Mouse (Mus musculus) liver, postnatal 0 days (tissue): ENCODE data around the gene Ppp2ca. TPM values are rescaled to one million over a fixed set of nuclear protein-coding genes. Genes with fewer than 3 reads are reported as not detected.
"Not testable (repeated sequence)": the region's sequence is repeated elsewhere in the genome, so short reads cannot be mapped to it uniquely, and the experiment has no call there.

ENCODE experiments used
- ATAC-seq: fragments of 200-750 bp; cut with Nextera tagmentation; 2 replicates; pipeline ENCODE4 v1.8.0; 2017; ENCODE audit warnings: mild to moderate bottlenecking, moderate library complexity
- DNase-seq: peaks from one replicate; pipeline ENCODE4 v3.0.0-alpha.2; 2016
- H3K27ac ChIP-seq: fragments of 300-500 bp; sonication (generic); 2 replicates; pipeline ENCODE4 v1.5.1; 2014; ENCODE audit warnings: antibody characterized with exemption, moderate library complexity, mild to moderate bottlenecking, low read depth
- H3K27me3 ChIP-seq: fragments of 300-500 bp; sonication (generic); 2 replicates; pipeline ENCODE4 v1.6.1; 2014; ENCODE audit warnings: low read length, control low read depth, mixed read lengths; ENCODE audit not compliant: insufficient read depth
- H3K36me3 ChIP-seq: fragments of 300-500 bp; sonication (generic); replicated peaks from 2 replicates; pipeline ENCODE4 v1.6.1; 2014; ENCODE audit warnings: mild to moderate bottlenecking, control low read depth, low read length, moderate library complexity, mixed read lengths; ENCODE audit not compliant: insufficient read depth
- H3K4me1 ChIP-seq: fragments of 300-500 bp; sonication (generic); 2 replicates; pipeline ENCODE4 v1.6.1; 2014; ENCODE audit warnings: antibody characterized with exemption, mild to moderate bottlenecking, control low read depth; ENCODE audit not compliant: insufficient read depth
- H3K4me2 ChIP-seq: fragments of 300-500 bp; sonication (generic); 2 replicates; pipeline ENCODE4 v1.6.1; 2014; ENCODE audit warnings: low read depth, mild to moderate bottlenecking, low read length, moderate library complexity, mixed read lengths
- H3K4me3 ChIP-seq: fragments of 300-500 bp; sonication (generic); 2 replicates; pipeline ENCODE4 v1.5.1; 2014; ENCODE audit warnings: low read depth, low read length
- H3K9ac ChIP-seq: fragments of 300-500 bp; sonication (generic); replicated peaks from 2 replicates; pipeline ENCODE4 v1.6.1; 2014; ENCODE audit warnings: mild to moderate bottlenecking, moderate library complexity
- H3K9me3 ChIP-seq: fragments of 300-500 bp; sonication (generic); 2 replicates; pipeline ENCODE4 v1.6.1; 2016; ENCODE audit warnings: mild to moderate bottlenecking, control low read depth, low read length, mixed read lengths
- CTCF ChIP-seq: sonication (generic); IDR thresholded peaks from 2 replicates; pipeline ENCODE4 v1.5.1; 2016; ENCODE audit warnings: antibody characterized with exemption, low read depth
- EP300 ChIP-seq: IDR thresholded peaks from 2 replicates; pipeline ENCODE4 v1.6.1; 2016; ENCODE audit warnings: antibody characterized with exemption, low read depth, mild to moderate bottlenecking
- WGBS: fragments of 180-500 bp; shearing (Covaris S2); extraction: QIAGEN DNeasy Blood & Tissue Kit; methylation state at CpG from one replicate; pipeline ENCODE4 v1.1.7; 2014; ENCODE audit not compliant: insufficient replicate concordance; 5-methylcytosine and 5-hydroxymethylcytosine counted together
- polyA plus RNA-seq: library from polyadenylated mRNA; unstranded; fragments of >200 nt; fragmentation: Nextera tagmentation; extraction: Ambion mirVana; gene quantifications from 2 replicates; pipeline ENCODE4 v1.2.1, GENCODE M21; 2015

The Ppp2ca gene
- polyA plus RNA-seq, 1 experiment from 2014 or later: 23.2 TPM

DNA sequence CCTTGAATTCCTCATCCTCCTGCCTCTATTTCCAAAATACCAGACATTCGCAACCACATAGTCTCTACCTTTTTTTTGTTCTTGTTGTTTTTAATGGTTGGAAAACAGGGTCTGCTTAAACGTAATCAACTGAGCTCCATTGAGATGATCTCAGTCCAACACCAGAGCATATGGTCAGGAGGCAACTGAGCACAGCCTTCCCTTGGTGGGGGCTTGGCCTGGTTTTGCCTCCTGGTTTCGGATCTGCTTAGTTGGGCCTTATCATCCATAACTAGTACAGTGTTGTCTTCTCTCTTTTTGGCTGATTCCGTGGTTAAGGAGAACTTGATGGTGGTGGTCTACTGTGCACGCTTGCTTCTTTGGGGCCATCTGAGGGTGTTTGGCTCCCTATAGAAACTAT, 10.3 kb downstream of the Ppp2ca start:
- Histone ChIP-seq H3K9ac (no peak overlapping the region), H3K9me3 (no peaks in the 10 kb centered on the region), H3K4me1 (peaks cover 26% of the 10 kb centered on the region), H3K4me3 (no peak overlapping the region), H3K4me2 (no peak overlapping the region), H3K27ac (no peak overlapping the region), H3K27me3 (no peaks in the 10 kb centered on the region), H3K36me3 (peaks cover 6% of the 10 kb centered on the region)
- TF ChIP-seq EP300 (no peak), CTCF (no peak)
- DNase-seq (no peak), ATAC-seq (no peak)
- 78% methylated on average over 5 of the region's 5 CpGs for WGBS

GRCm38 (mm10) chr11:52109421-52109820, 10.9 kb downstream of the Ppp2ca start:
- Histone ChIP-seq H3K36me3 (peaks cover 10% of the 10 kb centered on the region), H3K4me2 (no peak overlapping the region), H3K4me1 (peaks cover 22% of the 10 kb centered on the region), H3K27me3 (no peaks in the 10 kb centered on the region), H3K9ac (no peak overlapping the region), H3K27ac (no peak overlapping the region), H3K9me3 (no peaks in the 10 kb centered on the region), H3K4me3 (no peak overlapping the region)
- ATAC-seq (no peak), DNase-seq (no peak)
- TF ChIP-seq CTCF (no peak), EP300 (no peak)
- 76% methylated on average over 1 of the region's 1 CpGs for WGBS

DNA sequence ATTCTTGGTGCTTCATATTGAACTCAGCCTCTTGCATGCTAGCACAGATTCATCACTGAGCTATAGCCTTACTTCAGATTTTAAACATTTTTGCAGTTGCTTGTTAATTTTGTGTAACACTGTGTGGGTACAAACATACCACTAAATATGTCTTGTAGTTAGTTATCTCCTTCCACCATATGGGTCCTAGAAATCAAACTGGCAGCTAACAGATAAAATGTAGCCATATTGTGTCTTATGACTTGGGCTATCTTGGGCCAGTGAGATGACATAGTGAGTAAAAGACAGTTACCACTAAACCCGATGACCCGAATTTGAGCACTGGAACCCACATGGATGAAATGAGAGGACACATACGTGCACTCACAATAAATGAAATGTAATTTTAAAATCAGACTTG, 17.0 kb downstream of the Ppp2ca start:
- TF ChIP-seq CTCF: no peak
- TF ChIP-seq EP300: peak; percentile 92
- H3K9me3 ChIP-seq: no peaks in the 10 kb centered on the region
- H3K27me3 ChIP-seq: no peaks in the 10 kb centered on the region
- H3K4me1 ChIP-seq: no peaks in the 10 kb centered on the region
- no peak overlapping the region for H3K4me2 ChIP-seq
- peak; percentile 80 for ATAC-seq
- no peak overlapping the region for H3K4me3 ChIP-seq
- no peak for DNase-seq
- 54% methylated on average over 3 of the region's 3 CpGs for WGBS
- H3K36me3 ChIP-seq: peaks cover 65% of the 10 kb centered on the region
- no peak overlapping the region for H3K27ac ChIP-seq
- no peak overlapping the region for H3K9ac ChIP-seq

DNA sequence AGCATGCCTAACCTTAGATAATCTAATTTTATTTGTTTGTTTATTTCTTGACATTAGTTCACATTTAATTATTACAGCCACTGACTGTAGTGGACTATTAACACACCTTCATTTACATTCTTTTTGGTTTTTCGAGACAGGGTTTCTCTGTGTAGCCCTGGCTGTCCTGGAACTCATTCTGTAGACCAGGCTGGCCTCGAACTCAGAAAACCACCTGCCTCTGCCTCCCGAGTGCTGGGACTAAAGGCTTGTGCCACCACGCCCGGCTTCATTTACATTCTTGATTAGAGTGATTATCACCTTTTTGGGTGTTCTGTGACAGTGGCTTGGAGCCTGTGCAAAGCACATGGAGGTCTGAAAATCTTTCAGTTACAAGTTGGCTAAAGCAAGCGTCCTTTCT, 17.6 kb downstream of the Ppp2ca start:
- peaks cover 70% of the 10 kb centered on the region for H3K36me3 ChIP-seq
- 79% methylated on average over 6 of the region's 6 CpGs for WGBS
- not testable (repeated sequence) for H3K27ac ChIP-seq

DNA sequence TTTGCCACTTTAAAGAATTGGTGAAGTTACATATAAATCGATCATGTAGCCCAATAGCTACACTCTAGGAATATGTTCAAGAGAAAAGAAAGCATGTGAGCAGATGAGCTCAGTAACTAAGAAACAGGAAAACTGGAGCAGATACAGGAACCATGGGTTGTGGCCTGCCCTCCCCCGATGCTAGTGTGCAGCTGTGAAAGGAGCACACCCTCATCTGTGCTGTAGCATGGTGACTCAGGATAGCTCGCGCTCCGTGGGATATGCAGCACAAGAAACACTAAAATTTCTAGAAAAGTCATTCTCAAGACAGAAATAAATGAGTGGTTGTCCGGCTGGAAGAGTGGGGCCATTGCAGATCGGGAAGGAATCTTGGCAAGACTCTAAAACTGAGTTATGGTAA, 18.7 kb downstream of the Ppp2ca start:
- ATAC-seq (no peak), DNase-seq (no peak)
- H3K9me3 ChIP-seq: no peaks in the 10 kb centered on the region
- H3K27ac ChIP-seq: no peak overlapping the region
- TF ChIP-seq CTCF (no peak), EP300 (no peak)
- no peaks in the 10 kb centered on the region for H3K27me3 ChIP-seq
- no peaks in the 10 kb centered on the region for H3K4me1 ChIP-seq
- WGBS: 89% methylated on average over 7 of the region's 7 CpGs
- no peak overlapping the region for H3K4me3 ChIP-seq
- H3K9ac ChIP-seq: no peak overlapping the region
- no peak overlapping the region for H3K4me2 ChIP-seq
- peaks cover 80% of the 10 kb centered on the region for H3K36me3 ChIP-seq

More for the DNA sequence above, 17.6 kb downstream of the Ppp2ca start:
- not testable (repeated sequence) for DNase-seq, H3K4me2 ChIP-seq, ATAC-seq, H3K27me3 ChIP-seq, H3K4me3 ChIP-seq, H3K9ac ChIP-seq, H3K9me3 ChIP-seq, H3K4me1 ChIP-seq

DNA sequence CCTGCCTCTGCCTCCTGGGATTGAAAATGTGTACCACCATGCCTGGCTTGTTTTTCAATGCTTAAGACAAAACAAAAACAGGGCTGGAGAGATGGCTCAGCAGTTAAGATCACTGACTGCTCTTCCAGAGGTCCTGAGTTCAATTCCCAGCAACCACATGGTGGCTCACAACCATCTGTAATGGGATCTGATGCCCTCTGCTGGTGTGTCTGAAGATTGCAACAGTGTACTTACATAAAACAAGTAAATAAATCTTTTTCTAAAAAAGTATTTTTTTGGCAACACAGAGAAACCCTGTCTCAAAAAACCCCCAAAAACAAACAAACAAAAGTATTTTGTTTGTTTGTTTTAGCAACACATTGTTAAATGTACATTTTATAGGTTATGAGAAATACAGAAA, 21.9 kb downstream of the Ppp2ca start:
- not testable (repeated sequence) for H3K4me1 ChIP-seq, H3K27ac ChIP-seq, ATAC-seq, H3K27me3 ChIP-seq, H3K4me2 ChIP-seq, H3K4me3 ChIP-seq, H3K9me3 ChIP-seq, DNase-seq, H3K9ac ChIP-seq
- H3K36me3 ChIP-seq: peaks cover 90% of the 10 kb centered on the region
- TF ChIP-seq CTCF: peak; percentile 43

DNA sequence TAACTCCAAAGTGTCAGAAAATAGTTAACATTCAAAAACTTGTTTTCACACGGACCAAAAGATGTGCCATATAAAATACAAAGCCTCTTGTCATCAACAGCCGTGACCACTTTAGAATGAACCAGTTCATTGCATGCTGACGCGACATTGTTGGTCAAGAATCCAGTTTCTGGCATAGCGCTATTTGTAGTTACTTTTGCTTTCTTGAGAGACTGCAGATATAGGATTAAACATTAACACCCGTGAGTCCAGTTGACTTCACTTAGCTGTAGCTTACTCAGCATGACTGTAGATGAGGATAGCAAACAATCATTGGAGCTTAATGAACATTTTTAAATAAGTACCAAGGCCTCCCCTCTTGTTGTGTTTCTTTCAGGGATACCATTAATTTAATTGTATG, 23.6 kb downstream of the Ppp2ca start:
- 79% methylated on average over 6 of the region's 6 CpGs for WGBS
- Histone ChIP-seq H3K9me3 (no peaks in the 10 kb centered on the region), H3K27me3 (no peaks in the 10 kb centered on the region), H3K4me3 (no peak overlapping the region), H3K4me2 (no peak overlapping the region), H3K4me1 (no peaks in the 10 kb centered on the region), H3K9ac (no peak overlapping the region), H3K36me3 (peaks cover 79% of the 10 kb centered on the region), H3K27ac (no peak overlapping the region)
- DNase-seq (no peak), ATAC-seq (no peak)
- no peak for TF ChIP-seq CTCF
- TF ChIP-seq EP300: no peak
